Mouse (Mus musculus) lung, embryonic 14.5 days (tissue): ENCODE data around the gene Snx29. TPM values are rescaled to one million over a fixed set of nuclear protein-coding genes. Genes with fewer than 3 reads are reported as not detected.
A peak's percentile ranks its signal among the peaks of the same experiment; 100 is the strongest.
"Not testable (repeated sequence)": the region's sequence is repeated elsewhere in the genome, so short reads cannot be mapped to it uniquely, and the experiment has no call there.

Source experiments
- ATAC-seq: fragments of 200-750 bp; cut with Nextera tagmentation; 2 replicates; pipeline ENCODE4 v1.8.0; 2017; ENCODE audit warnings: mild to moderate bottlenecking, moderate TSS enrichment, moderate library complexity; ENCODE audit not compliant: insufficient read depth
- DNase-seq: peaks from one replicate; pipeline ENCODE4 v3.0.0-alpha.2; 2015
- H3K27ac ChIP-seq: fragments of 300-500 bp; sonication (generic); 2 replicates; pipeline ENCODE4 v1.5.1; 2014; ENCODE audit warnings: low read depth, mild to moderate bottlenecking, moderate library complexity
- H3K27me3 ChIP-seq: fragments of 300-500 bp; sonication (generic); 2 replicates; pipeline ENCODE4 v1.6.1; 2014; ENCODE audit warnings: low read length, control low read depth; ENCODE audit not compliant: insufficient read depth
- H3K36me3 ChIP-seq: fragments of 300-500 bp; sonication (generic); 2 replicates; pipeline ENCODE4 v1.6.1; 2014; ENCODE audit warnings: control low read depth; ENCODE audit not compliant: insufficient read depth
- H3K4me1 ChIP-seq: fragments of 300-500 bp; sonication (generic); 2 replicates; pipeline ENCODE4 v1.6.1; 2014; ENCODE audit warnings: antibody characterized with exemption, control low read depth; ENCODE audit not compliant: insufficient read depth
- H3K4me2 ChIP-seq: fragments of 300-500 bp; sonication (generic); 2 replicates; pipeline ENCODE4 v1.6.1; 2014; ENCODE audit warnings: mild to moderate bottlenecking
- H3K4me3 ChIP-seq: fragments of 300-500 bp; sonication (generic); 2 replicates; pipeline ENCODE4 v1.5.1; 2014; ENCODE audit warnings: low read depth, low read length
- H3K9ac ChIP-seq: fragments of 300-500 bp; sonication (generic); 2 replicates; pipeline ENCODE4 v1.6.1; 2014
- H3K9me3 ChIP-seq: fragments of 300-500 bp; sonication (generic); 2 replicates; pipeline ENCODE4 v1.6.1; 2016; ENCODE audit warnings: low read depth, low read length, control low read depth
- CTCF ChIP-seq: IDR thresholded peaks from 2 replicates; pipeline ENCODE4 v1.5.1; 2016; ENCODE audit warnings: antibody characterized with exemption, low read depth
- WGBS: fragments of 180-500 bp; shearing (Covaris S2); extraction: QIAGEN DNeasy Blood & Tissue Kit; methylation state at CpG from one replicate; pipeline ENCODE4 v1.1.7; 2014; 5-methylcytosine and 5-hydroxymethylcytosine counted together
- polyA plus RNA-seq: library from polyadenylated mRNA; unstranded; fragments of >200 nt; fragmentation: Nextera tagmentation; extraction: Ambion mirVana; gene quantifications from 2 replicates; pipeline ENCODE4 v1.2.1, GENCODE M21; 2014

Snx29 gene
- polyA plus RNA-seq, 1 experiment from 2014 or later = 10.3 TPM

DNA sequence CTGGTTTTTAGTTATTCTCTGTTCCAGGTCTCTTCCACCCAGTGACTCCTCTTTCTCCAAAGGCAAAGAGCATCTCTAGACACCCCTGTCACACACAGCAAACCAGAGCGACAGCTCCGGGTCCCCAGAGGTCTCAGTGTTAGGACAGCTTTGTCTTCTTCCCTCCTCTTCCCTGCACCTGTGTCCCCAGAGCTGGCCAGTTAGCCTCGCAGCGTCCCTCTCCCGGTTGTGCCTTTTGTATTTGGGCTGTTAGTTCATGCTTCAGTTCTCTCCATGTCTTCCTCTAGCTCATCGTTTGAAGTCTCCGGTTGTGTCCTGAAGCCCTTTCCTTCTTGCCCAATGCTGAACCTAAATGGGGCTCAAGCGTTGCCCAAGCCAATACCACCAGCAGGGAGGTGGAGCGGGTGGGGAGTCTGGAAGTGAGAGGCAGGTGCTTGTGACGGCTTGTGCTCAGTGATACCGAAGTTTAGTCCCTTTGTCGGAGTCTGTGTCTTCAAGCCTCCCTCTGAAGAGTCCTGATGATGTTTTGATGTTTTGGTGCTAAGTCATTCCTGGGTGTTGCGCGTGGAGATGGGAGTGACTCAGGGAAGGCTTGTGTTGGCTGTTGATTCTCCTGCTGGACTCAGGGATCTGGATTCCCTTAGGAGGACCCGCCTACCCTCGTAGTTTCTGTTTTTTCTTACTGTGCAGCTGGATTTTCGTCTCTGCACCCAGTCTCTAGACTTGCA is 780 bp downstream of the Snx29 start:
- Histone ChIP-seq H3K4me2 (peak overlapping the region; percentile 96), H3K27ac (peak overlapping the region; percentile 50; the same call in 1 of the 2 replicates), H3K9me3 (no peaks in the 10 kb centered on the region), H3K9ac (peak overlapping the region; percentile 76), H3K4me1 (peaks cover 5% of the 10 kb centered on the region; the same call in 1 of the 2 replicates), H3K27me3 (no peaks in the 10 kb centered on the region), H3K36me3 (no peaks in the 10 kb centered on the region), H3K4me3 (peak overlapping the region; percentile 86)
- no peak; the same call in 1 of the 2 replicates for ATAC-seq
- 6% methylated on average over 17 of the region's 17 CpGs for WGBS
- peak; percentile 8 for DNase-seq
- no peak for TF ChIP-seq CTCF

DNA sequence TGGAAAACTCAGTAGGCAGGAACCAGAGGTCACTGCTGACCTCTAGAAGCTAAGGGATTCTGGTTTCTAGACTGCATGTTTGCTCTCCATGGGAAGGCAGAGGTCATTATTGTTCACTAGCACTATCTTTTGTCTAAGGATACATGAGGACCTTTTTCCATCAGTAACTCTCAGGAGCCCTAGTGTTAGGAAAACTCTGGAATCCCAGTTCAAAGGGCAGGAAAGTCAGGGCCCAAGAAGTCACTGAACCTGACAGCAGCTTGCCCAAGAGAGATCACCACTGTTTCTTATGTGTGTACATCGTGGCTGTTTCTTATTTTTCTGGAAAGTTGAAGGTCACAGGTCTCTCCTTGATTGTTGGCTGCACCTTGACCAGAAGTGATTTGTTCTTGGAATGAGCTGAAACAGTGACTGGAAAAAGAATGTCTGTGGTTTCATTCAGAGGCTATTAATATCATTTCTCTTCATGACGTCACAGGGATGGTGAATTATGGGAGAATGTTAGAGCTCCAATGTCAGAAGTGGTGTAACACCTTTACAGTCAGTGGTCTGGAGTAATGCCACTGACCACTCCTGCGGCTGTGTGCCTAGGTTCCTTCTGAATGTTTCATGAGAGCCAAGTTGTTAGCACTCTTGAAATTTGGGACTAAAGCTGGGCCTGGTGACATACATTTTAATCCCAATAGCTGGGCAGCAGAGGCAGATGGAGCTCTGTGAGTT is 7.5 kb downstream of the Snx29 start:
- Histone ChIP-seq H3K4me3 (no peak overlapping the region), H3K27me3 (no peaks in the 10 kb centered on the region), H3K36me3 (no peaks in the 10 kb centered on the region), H3K4me2 (no peak overlapping the region), H3K27ac (no peak overlapping the region), H3K9me3 (no peaks in the 10 kb centered on the region), H3K4me1 (no peaks in the 10 kb centered on the region), H3K9ac (no peak overlapping the region)
- no peak for ATAC-seq
- WGBS = 75% methylated on average over 3 of the region's 3 CpGs
- DNase-seq = no peak
- TF ChIP-seq CTCF = no peak

DNA sequence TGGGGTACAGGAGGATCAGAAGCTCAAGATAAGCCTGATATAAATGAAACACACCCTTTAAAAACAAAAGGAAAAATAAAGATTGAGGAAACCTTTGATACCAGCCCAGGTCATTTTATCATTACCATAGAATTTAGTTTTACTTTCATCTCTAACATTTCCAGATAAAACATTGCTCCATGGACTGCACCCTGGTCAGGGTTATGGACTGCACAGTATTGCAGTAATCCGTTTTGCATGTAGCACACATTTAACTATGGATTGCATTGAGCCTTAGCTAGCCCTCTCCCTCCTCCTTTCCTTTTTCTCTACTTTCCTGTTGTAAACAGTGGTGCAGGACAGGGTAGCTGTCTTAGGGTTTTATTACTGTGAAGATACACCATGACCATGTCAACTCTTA is 8.3 kb downstream of the Snx29 start:
- WGBS = 88% methylated on average over 1 of the region's 1 CpGs

DNA sequence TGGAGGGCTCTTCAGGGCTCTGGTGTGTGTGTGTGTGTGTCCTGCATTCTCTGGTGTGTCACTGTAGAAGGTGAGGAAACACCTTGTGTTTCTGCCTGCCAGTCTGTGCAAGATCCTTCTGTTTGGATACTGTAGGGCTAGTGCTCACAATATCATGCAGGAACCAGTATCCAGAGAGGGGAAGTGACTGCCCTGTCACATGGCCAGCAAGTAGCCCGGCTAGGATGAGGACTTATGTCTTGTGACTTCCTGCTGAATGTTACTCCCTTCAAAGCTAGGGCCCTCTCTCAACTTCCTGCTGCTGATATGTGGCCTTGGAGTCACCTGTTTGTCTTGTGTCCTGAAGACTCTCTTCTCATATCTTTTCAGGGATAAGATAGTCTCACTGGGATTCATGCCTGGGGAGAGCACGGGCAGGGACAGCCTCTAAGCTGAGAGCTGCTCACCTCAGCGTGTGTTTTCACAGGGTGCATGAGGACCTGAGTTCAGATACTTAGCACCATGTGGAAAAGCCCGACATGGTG is 20.6 kb downstream of the Snx29 start:
- H3K36me3 ChIP-seq = no peaks in the 10 kb centered on the region
- no peaks in the 10 kb centered on the region for H3K27me3 ChIP-seq
- 0 out of 2 replicates have a peak overlapping the region, but pooled peaks have one; percentile 6 for H3K27ac ChIP-seq
- ATAC-seq (peak; percentile 24; the same call in 1 of the 2 replicates), DNase-seq (peak; percentile 39)
- WGBS = 70% methylated on average over 4 of the region's 4 CpGs
- H3K4me2 ChIP-seq = no peak overlapping the region
- H3K4me1 ChIP-seq = no peaks in the 10 kb centered on the region
- no peak for TF ChIP-seq CTCF
- no peak overlapping the region for H3K9ac ChIP-seq
- H3K9me3 ChIP-seq = no peaks in the 10 kb centered on the region
- no peak overlapping the region for H3K4me3 ChIP-seq

More for the DNA sequence above, 8.3 kb downstream of the Snx29 start:
- Histone ChIP-seq H3K4me1 (no peaks in the 10 kb centered on the region), H3K9ac (no peak overlapping the region), H3K36me3 (no peaks in the 10 kb centered on the region), H3K27me3 (no peaks in the 10 kb centered on the region), H3K27ac (no peak overlapping the region), H3K4me2 (no peak overlapping the region), H3K4me3 (no peak overlapping the region), H3K9me3 (no peaks in the 10 kb centered on the region)
- no peak for DNase-seq
- TF ChIP-seq CTCF = no peak
- no peak for ATAC-seq

DNA sequence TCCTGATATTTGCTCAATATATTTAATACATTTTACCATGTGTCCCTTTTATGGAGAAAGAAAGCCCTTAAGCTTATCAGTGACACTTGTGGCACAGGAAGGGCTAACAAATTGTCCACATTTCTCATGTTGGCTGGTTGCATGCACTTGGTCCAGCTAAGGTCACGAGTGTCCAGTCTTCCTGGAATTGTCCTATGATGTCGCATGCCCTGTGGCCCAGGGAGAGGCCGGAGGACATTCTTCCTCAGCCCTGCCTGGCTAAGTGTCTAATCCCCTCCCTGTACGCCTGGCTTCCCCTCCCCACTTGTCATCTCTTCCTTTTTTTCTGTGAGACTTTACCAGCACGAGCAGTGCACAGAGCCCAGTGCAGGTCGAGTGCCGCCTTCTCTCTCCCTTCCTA is 29.2 kb downstream of the Snx29 start:
- no peak overlapping the region for H3K9ac ChIP-seq
- H3K27ac ChIP-seq = no peak overlapping the region
- TF ChIP-seq CTCF = no peak
- DNase-seq (no peak), ATAC-seq (no peak)
- H3K4me2 ChIP-seq = no peak overlapping the region
- WGBS = 57% methylated on average over 7 of the region's 7 CpGs
- no peak overlapping the region for H3K4me3 ChIP-seq
- no peaks in the 10 kb centered on the region for H3K27me3 ChIP-seq
- no peaks in the 10 kb centered on the region for H3K9me3 ChIP-seq
- no peaks in the 10 kb centered on the region for H3K36me3 ChIP-seq
- H3K4me1 ChIP-seq = no peaks in the 10 kb centered on the region

DNA sequence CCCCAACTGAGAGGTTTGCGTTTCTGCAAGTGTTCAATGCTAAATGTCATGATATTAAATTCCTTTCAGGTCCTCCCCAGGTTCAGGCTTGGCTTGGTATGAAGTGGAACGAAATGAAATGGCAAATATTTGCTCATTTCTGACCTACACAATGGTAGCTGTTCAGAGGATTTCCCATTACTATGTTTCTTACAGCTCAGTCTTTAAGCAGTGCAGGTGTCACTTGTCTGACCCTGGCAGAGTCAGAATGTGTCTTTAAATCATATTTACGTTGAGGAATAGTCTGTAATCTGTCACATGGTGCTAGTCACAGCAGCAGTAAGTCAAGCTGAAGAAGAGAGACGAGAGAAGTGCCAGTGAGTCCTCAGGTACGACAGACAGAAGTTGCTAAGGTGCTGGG is 36.5 kb downstream of the Snx29 start:
- H3K4me3 ChIP-seq = no peak overlapping the region
- H3K9ac ChIP-seq = no peak overlapping the region
- no peaks in the 10 kb centered on the region for H3K4me1 ChIP-seq
- H3K27me3 ChIP-seq = no peaks in the 10 kb centered on the region
- TF ChIP-seq CTCF = no peak
- 52% methylated on average over 5 of the region's 5 CpGs for WGBS
- no peaks in the 10 kb centered on the region for H3K9me3 ChIP-seq
- H3K27ac ChIP-seq = peak overlapping the region; percentile 71
- no peak overlapping the region for H3K4me2 ChIP-seq
- H3K36me3 ChIP-seq = no peaks in the 10 kb centered on the region
- ATAC-seq (peak; percentile 61), DNase-seq (peak; percentile 34)

DNA sequence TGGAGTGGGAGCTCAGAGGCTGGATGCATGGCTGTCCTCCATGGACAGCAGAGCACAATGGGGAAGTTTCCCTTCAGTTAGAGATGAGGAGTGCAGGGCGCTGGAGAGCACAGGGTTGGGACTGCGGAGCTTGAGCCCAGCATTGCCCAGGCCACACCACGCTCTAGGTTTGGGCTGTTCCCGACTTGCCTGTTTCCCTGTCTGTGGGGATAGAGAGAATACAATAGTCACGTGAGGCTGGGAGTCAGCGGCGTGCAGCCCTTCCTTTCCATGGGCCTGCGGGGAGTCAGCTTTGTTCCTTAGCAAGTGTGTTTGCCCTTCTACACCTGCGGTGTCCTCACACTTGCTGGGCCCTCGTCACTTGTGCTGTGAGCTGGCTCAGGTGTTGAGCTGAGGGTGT is 37.2 kb downstream of the Snx29 start:
- Histone ChIP-seq H3K9ac (no peak overlapping the region), H3K27ac (peak overlapping the region; percentile 71), H3K27me3 (no peaks in the 10 kb centered on the region), H3K9me3 (no peaks in the 10 kb centered on the region), H3K4me1 (no peaks in the 10 kb centered on the region), H3K4me3 (no peak overlapping the region), H3K36me3 (no peaks in the 10 kb centered on the region), H3K4me2 (no peak overlapping the region)
- DNase-seq (peak; percentile 15), ATAC-seq (peak; percentile 59; the same call in 1 of the 2 replicates)
- WGBS = 29% methylated on average over 10 of the region's 10 CpGs
- no peak for TF ChIP-seq CTCF

DNA sequence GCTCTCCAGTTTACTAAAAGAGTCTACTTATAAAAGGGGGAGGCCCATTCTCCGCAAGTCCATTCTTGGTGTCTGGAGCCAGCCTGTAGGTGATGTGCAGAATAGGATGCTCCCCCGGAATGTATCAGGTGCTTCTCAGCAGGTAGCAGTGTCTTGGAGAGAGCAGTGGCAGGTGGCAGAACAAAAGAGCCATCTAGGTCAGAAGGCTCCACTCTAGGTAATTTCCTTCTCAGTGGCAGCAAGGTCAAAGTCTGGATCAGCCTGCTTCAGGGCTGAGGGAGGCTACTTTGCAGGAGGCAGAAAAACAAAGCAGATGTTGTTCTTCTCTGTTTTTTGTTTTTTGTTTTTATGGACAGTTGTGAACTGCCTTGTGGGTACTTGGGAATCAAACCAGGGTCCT is 37.9 kb downstream of the Snx29 start:
- H3K36me3 ChIP-seq, H3K9ac ChIP-seq, H3K4me1 ChIP-seq, ATAC-seq, H3K9me3 ChIP-seq, H3K27ac ChIP-seq, H3K4me3 ChIP-seq, DNase-seq, H3K4me2 ChIP-seq, H3K27me3 ChIP-seq: not testable (repeated sequence)
- WGBS = 87% methylated on average over 2 of the region's 2 CpGs
